Mouse (Mus musculus): ENCODE data around the gene Slfn1. TPM values are rescaled to one million over a fixed set of nuclear protein-coding genes. Genes with fewer than 3 reads are reported as not detected.
A peak's percentile ranks its signal among the peaks of the same experiment; 100 is the strongest.

Gene Slfn1
- 10 to 100 TPM in 14 of 26 experiments, 1 to 10 TPM in 6, under 1 TPM in 4, not detected in 2; 0.49 to 87.4 (median 43.8) TPM for total RNA-seq (2018; cell fraction: chromatin; rRNA removed)
- total RNA-seq (2018; cell fraction: cytosol; rRNA removed): 100 to 1,000 TPM in 1 of 26 experiments, 10 to 100 TPM in 13, 1 to 10 TPM in 12; 2.9 to 110 (median 34.3) TPM
- total RNA-seq (2018; cell fraction: nucleus; rRNA removed): 100 to 1,000 TPM in 11 of 26 experiments, 10 to 100 TPM in 5, 1 to 10 TPM in 9, under 1 TPM in 1; 0.96 to 224 (median 70.9) TPM
- 3.5 to 9.8 TPM (median 4.5 TPM) in 3 replicates for polyA plus RNA-seq (2018)

- peaks cover 38% of the 10 kb centered on the region; the same call in 1 of the 2 replicates for H3K79me2 ChIP-seq (ENCODE audit: inconsistent target)
- no peaks in the 10 kb centered on the region; the same call in 1 of the 2 replicates for H3K36me3 ChIP-seq (ENCODE audit: inconsistent target)
- no peak within 1 kb of the TSS for H3K27ac ChIP-seq
- no peak within 1 kb of the TSS for H3K4me3 ChIP-seq (ENCODE audit: inconsistent target)
- WGBS (ENCODE audit: missing documents): 76% methylated on average over 13 of the region's 13 CpGs
These were observed at the start of gene Slfn1 for GRCm38 (mm10) chr11:83116597-83117227. Gene Slfn1, plus strand, starts transcription at chr11:83116849.

GRCm38 (mm10) chr11:83067982-83068694, 48.5 kb upstream of the Slfn1 start:
- WGBS (ENCODE audit: missing documents): 90% methylated on average over 4 of the region's 4 CpGs
- peak overlapping the region; percentile 99 for H3K27ac ChIP-seq
- peaks cover 62% of the 10 kb centered on the region for H3K79me2 ChIP-seq (ENCODE audit: inconsistent target)
- H3K4me3 ChIP-seq (ENCODE audit: inconsistent target): peak overlapping the region; percentile 95
- peaks cover 30% of the 10 kb centered on the region for H3K36me3 ChIP-seq (ENCODE audit: inconsistent target)

- peaks cover 30% of the 10 kb centered on the region for H3K36me3 ChIP-seq (ENCODE audit: inconsistent target)
- no peak overlapping the region for H3K27ac ChIP-seq
- no peak overlapping the region for H3K4me3 ChIP-seq (ENCODE audit: inconsistent target)
- 94% methylated on average over 10 of the region's 15 CpGs for WGBS (ENCODE audit: missing documents)
- H3K79me2 ChIP-seq (ENCODE audit: inconsistent target): peaks cover 54% of the 10 kb centered on the region
These were observed 46.2 kb upstream of the Slfn1 start for GRCm38 (mm10) chr11:83070321-83070970.

GRCm38 (mm10) chr11:83077714-83078422, 38.8 kb upstream of the Slfn1 start:
- H3K4me3 ChIP-seq (ENCODE audit: inconsistent target): no peak overlapping the region
- WGBS (ENCODE audit: missing documents): 0% methylated on average over 3 of the region's 3 CpGs

GRCm38 (mm10) chr11:83078423-83079140, 38.1 kb upstream of the Slfn1 start:
- Histone ChIP-seq H3K4me3 (ENCODE audit: inconsistent target) (no peak overlapping the region), H3K27ac (peak overlapping the region; percentile 98)
- WGBS (ENCODE audit: missing documents): 41% methylated on average over 5 of the region's 5 CpGs

More at GRCm38 (mm10) chr11:83077714-83078422, 38.8 kb upstream of the Slfn1 start:
- peak overlapping the region; percentile 98 for H3K27ac ChIP-seq
- no peaks in the 10 kb centered on the region for H3K79me2 ChIP-seq (ENCODE audit: inconsistent target)
- H3K36me3 ChIP-seq (ENCODE audit: inconsistent target): no peaks in the 10 kb centered on the region

GRCm38 (mm10) chr11:83079487-83080199, 37.0 kb upstream of the Slfn1 start:
- WGBS (ENCODE audit: missing documents): 77% methylated on average over 9 of the region's 9 CpGs
- no peak overlapping the region for H3K4me3 ChIP-seq (ENCODE audit: inconsistent target)
- H3K27ac ChIP-seq: peak overlapping the region; percentile 98
- H3K36me3 ChIP-seq (ENCODE audit: inconsistent target): no peaks in the 10 kb centered on the region
- no peaks in the 10 kb centered on the region for H3K79me2 ChIP-seq (ENCODE audit: inconsistent target)

More at GRCm38 (mm10) chr11:83078423-83079140, 38.1 kb upstream of the Slfn1 start:
- Histone ChIP-seq H3K36me3 (ENCODE audit: inconsistent target) (no peaks in the 10 kb centered on the region), H3K79me2 (ENCODE audit: inconsistent target) (no peaks in the 10 kb centered on the region)

GRCm38 (mm10) chr11:83082741-83083473, 33.7 kb upstream of the Slfn1 start:
- Histone ChIP-seq H3K4me3 (ENCODE audit: inconsistent target) (no peak overlapping the region), H3K36me3 (ENCODE audit: inconsistent target) (no peaks in the 10 kb centered on the region), H3K27ac (peak overlapping the region; percentile 35), H3K79me2 (ENCODE audit: inconsistent target) (no peaks in the 10 kb centered on the region)
- WGBS (ENCODE audit: missing documents): 38% methylated on average over 7 of the region's 7 CpGs

- whole genome bisulfite sequencing (ENCODE audit: missing documents): 100% methylated on average over 2 of the region's 2 CpGs
- H3K27ac ChIP-seq: no peak overlapping the region
- H3K36me3 ChIP-seq (ENCODE audit: inconsistent target): no peaks in the 10 kb centered on the region
- H3K79me2 ChIP-seq (ENCODE audit: inconsistent target): no peaks in the 10 kb centered on the region
- no peak overlapping the region for H3K4me3 ChIP-seq (ENCODE audit: inconsistent target)
These were observed 32.5 kb upstream of the Slfn1 start for GRCm38 (mm10) chr11:83084161-83084560.

GRCm38 (mm10) chr11:83084761-83085160, 31.9 kb upstream of the Slfn1 start:
- 94% methylated on average over 10 of the region's 10 CpGs for WGBS (ENCODE audit: missing documents)
- no peak overlapping the region for H3K27ac ChIP-seq
- H3K79me2 ChIP-seq (ENCODE audit: inconsistent target): no peaks in the 10 kb centered on the region
- no peaks in the 10 kb centered on the region for H3K36me3 ChIP-seq (ENCODE audit: inconsistent target)
- H3K4me3 ChIP-seq (ENCODE audit: inconsistent target): no peak overlapping the region

- Histone ChIP-seq H3K79me2 (ENCODE audit: inconsistent target) (peaks cover 36% of the 10 kb centered on the region; the same call in 1 of the 2 replicates), H3K36me3 (ENCODE audit: inconsistent target) (no peaks in the 10 kb centered on the region), H3K4me3 (ENCODE audit: inconsistent target) (no peak overlapping the region), H3K27ac (no peak overlapping the region)
- 8% methylated on average over 2 of the region's 2 CpGs for WGBS (ENCODE audit: missing documents)
These were observed 1.5 kb upstream of the Slfn1 start for GRCm38 (mm10) chr11:83115138-83115537.

GRCm38 (mm10) chr11:83118056-83118455, 1.4 kb downstream of the Slfn1 start:
- Histone ChIP-seq H3K27ac (0 out of 2 replicates have a peak overlapping the region, but pooled peaks have one; percentile 8), H3K36me3 (ENCODE audit: inconsistent target) (no peaks in the 10 kb centered on the region; the same call in 1 of the 2 replicates), H3K4me3 (ENCODE audit: inconsistent target) (no peak overlapping the region; the same call in 1 of the 2 replicates), H3K79me2 (ENCODE audit: inconsistent target) (peaks cover 38% of the 10 kb centered on the region; the same call in 1 of the 2 replicates)
- 26% methylated on average over 3 of the region's 3 CpGs for WGBS (ENCODE audit: missing documents)

- H3K79me2 ChIP-seq (ENCODE audit: inconsistent target): peaks cover 38% of the 10 kb centered on the region; the same call in 1 of the 2 replicates
- WGBS (ENCODE audit: missing documents): 100% methylated on average over 3 of the region's 3 CpGs
- no peak overlapping the region for H3K27ac ChIP-seq
- no peak overlapping the region for H3K4me3 ChIP-seq (ENCODE audit: inconsistent target)
- no peaks in the 10 kb centered on the region; the same call in 1 of the 2 replicates for H3K36me3 ChIP-seq (ENCODE audit: inconsistent target)
These were observed 4.6 kb downstream of the Slfn1 start for GRCm38 (mm10) chr11:83121131-83121685.

Measured in macrophage (primary cell).